Mouse (Mus musculus): ENCODE results near the gene Tmem120b.

Tmem120b gene

GRCm38 (mm10) chr5:123130030-123130813 is 62.0 kb downstream of the Tmem120b start:
- no peak for DNase-seq

GRCm38 (mm10) chr5:123130814-123131148 is 62.6 kb downstream of the Tmem120b start:
- no peak for DNase-seq

GRCm38 (mm10) chr5:123132308-123133071 is 64.3 kb downstream of the Tmem120b start, which contains the start of gene Rhof:
Gene Rhof, minus strand, starts transcription at chr5:123132692.
- DNase-seq: peak; percentile 84

GRCm38 (mm10) chr5:123133083-123133783 is 65.0 kb downstream of the Tmem120b start:
- DNase-seq: peak; percentile 91

- no peak for DNase-seq
Measured at GRCm38 (mm10) chr5:123133784-123134143, 65.5 kb downstream of the Tmem120b start.

GRCm38 (mm10) chr5:123134186-123134874 is 66.1 kb downstream of the Tmem120b start:
- peak; percentile 68 for DNase-seq

GRCm38 (mm10) chr5:123134875-123135382 is 66.7 kb downstream of the Tmem120b start:
- no peak for DNase-seq

- peak; percentile 97 for DNase-seq
Measured at GRCm38 (mm10) chr5:123135471-123136360, 67.5 kb downstream of the Tmem120b start.

- DNase-seq: peak; percentile 97
Measured at GRCm38 (mm10) chr5:123136361-123137043, 68.3 kb downstream of the Tmem120b start.

GRCm38 (mm10) chr5:123137044-123137909 is 69.1 kb downstream of the Tmem120b start:
- peak; percentile 92 for DNase-seq

- DNase-seq: no peak
Measured at GRCm38 (mm10) chr5:123137910-123138229, 69.7 kb downstream of the Tmem120b start.

- DNase-seq: peak; percentile 81
Measured at GRCm38 (mm10) chr5:123138230-123138911, 70.2 kb downstream of the Tmem120b start.

GRCm38 (mm10) chr5:123138953-123139721 is 70.9 kb downstream of the Tmem120b start:
- DNase-seq: peak; percentile 91

- peak; percentile 45 for DNase-seq
Measured at GRCm38 (mm10) chr5:123139722-123140627, 71.8 kb downstream of the Tmem120b start.

- peak; percentile 97 for DNase-seq
Measured at GRCm38 (mm10) chr5:123140694-123141554, 72.7 kb downstream of the Tmem120b start.

- no peak for DNase-seq
Measured at GRCm38 (mm10) chr5:123141555-123142160, 73.4 kb downstream of the Tmem120b start.

Measured in kidney, adult 9 months (tissue).